Mouse (Mus musculus): ENCODE results near the gene Klhdc3. TPM values are rescaled to one million over a fixed set of nuclear protein-coding genes. Genes with fewer than 3 reads are reported as not detected.
A peak's percentile ranks its signal among the peaks of the same experiment; 100 is the strongest.

The Klhdc3 gene
- total and polyA plus RNA-seq, 3 experiments: 57.3 to 91.8 (median 68.9) TPM

DNA sequence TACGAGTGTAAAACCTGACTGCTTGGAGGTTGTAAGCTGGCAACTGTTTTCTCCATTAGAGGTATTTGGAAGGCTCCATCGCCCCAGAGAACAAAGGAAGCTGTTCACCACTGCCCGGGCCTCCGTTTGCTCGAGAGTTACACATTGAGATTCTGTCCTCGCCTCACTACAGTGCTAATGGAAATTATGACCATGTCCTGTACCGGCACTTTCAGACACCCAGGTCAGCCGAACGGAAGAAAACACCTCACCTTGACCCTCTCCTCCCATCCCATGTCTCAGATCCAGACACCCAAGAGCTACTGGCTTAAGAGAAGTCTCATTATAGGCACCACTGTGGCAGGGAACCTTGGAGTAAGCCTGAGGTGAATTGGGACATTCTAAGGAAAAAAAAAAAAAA is 33.1 kb upstream of the Klhdc3 start:
- Histone ChIP-seq H3K9ac (ENCODE audit: low read depth, low read length) (no peak overlapping the region), H3K36me3 (ENCODE audit: control insufficient read depth, insufficient read depth, low read length) (0 out of 2 replicates have a peak, but pooled peaks cover 2% of the 10 kb centered on the region), H3K27ac (no peak overlapping the region), H3K27me3 (ENCODE audit: control insufficient read depth, insufficient read depth, low read length) (no peaks in the 10 kb centered on the region), H3K79me2 (replicated peaks; ENCODE audit: control insufficient read depth, insufficient read depth, low read length) (peaks cover 2% of the 10 kb centered on the region; the same call in 1 of the 2 replicates), H3K4me3 (no peak overlapping the region), H3K4me1 (ENCODE audit: control insufficient read depth, insufficient read depth, low read length) (peaks cover 1% of the 10 kb centered on the region; the same call in 1 of the 2 replicates)
- DNase-seq: no peak
- 64% methylated on average over 9 of the region's 9 CpGs for WGBS
- TF ChIP-seq EP300 (IDR thresholded peaks at IDR 0.05; ENCODE audit: insufficient read depth, low read depth, low read length) (no peak), POLR2A (IDR thresholded peaks at IDR 0.05; ENCODE audit: insufficient read depth, low read depth, low read length) (no peak), CTCF (IDR thresholded peaks at IDR 0.05) (no peak)
- intact Hi-C loops (cut with DNase I): loop anchor here (2.0 to 5.0 kb wide), 3 partner anchors 33 to 162 kb away; partner anchors contain the start of genes Cnpy3 and Klhdc3

DNA sequence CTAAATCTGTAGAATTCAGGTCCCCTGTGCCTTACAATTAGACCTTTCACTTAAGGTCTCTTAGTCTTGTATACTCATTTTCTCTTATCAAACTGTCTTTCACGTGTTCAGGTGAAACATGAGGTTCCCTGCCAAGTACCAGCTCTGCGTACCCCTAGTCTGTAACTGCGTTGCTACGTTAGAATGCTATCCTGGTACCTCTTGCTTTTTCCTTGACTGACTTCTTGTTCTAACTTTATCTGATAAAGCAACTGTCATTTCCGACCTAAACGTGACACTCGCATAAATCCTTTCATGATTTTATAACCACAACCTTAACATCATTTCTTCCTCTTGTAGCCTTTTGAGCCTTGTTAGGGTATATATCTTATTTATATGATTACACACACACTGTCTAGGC is 31.7 kb upstream of the Klhdc3 start:
- Histone ChIP-seq H3K4me1 (ENCODE audit: control insufficient read depth, insufficient read depth, low read length) (peaks cover 1% of the 10 kb centered on the region; the same call in 1 of the 2 replicates), H3K36me3 (ENCODE audit: control insufficient read depth, insufficient read depth, low read length) (0 out of 2 replicates have a peak, but pooled peaks cover 2% of the 10 kb centered on the region), H3K4me3 (peak overlapping the region; percentile 75), H3K9ac (ENCODE audit: low read depth, low read length) (no peak overlapping the region; the same call in 1 of the 2 replicates), H3K27me3 (ENCODE audit: control insufficient read depth, insufficient read depth, low read length) (no peaks in the 10 kb centered on the region), H3K79me2 (replicated peaks; ENCODE audit: control insufficient read depth, insufficient read depth, low read length) (peaks cover 2% of the 10 kb centered on the region; the same call in 1 of the 2 replicates), H3K27ac (peak overlapping the region; percentile 86)
- DNase-seq: no peak
- intact Hi-C loops (cut with DNase I): loop anchor here (2.0 to 5.0 kb wide), 3 partner anchors 32 to 160 kb away; partner anchors contain the start of genes Cnpy3 and Klhdc3
- TF ChIP-seq EP300 (IDR thresholded peaks at IDR 0.05; ENCODE audit: insufficient read depth, low read depth, low read length): no peak
- no peak for TF ChIP-seq POLR2A (IDR thresholded peaks at IDR 0.05; ENCODE audit: insufficient read depth, low read depth, low read length)
- TF ChIP-seq CTCF (IDR thresholded peaks at IDR 0.05): no peak
- 25% methylated on average over 7 of the region's 7 CpGs for WGBS

DNA sequence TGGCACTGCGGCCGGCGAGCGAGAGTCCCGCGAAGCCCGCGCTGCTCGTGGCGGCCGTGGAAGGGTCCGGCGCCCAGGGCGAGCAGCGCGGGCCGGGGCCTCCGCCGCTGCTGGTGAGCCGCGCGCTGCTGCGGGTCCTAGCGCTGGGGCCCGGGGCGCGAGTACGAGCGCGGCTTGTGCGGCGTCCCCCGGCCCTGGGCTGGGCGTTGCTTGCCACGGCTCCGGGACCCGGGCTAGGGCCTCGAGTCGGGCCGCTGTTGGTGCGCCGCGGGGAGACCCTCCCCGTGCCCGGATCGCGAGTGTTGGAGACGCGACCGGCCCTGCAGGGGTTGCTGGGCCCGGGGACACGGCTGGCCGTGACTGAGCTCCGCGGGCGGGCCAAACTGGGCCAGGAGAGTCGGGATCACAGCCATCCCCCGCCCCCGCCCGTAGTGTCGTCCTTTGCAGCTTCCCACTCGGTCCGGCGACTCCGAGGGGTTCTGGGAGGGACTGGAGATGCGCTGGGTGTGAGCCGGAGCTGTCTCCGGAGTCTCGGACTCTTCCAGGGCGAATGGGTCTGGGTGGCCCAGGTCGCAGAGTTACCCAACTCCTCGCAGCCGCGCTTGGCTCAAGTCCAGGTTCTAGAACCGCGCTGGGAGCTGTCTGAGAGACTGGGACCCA is 31.0 kb upstream of the Klhdc3 start:
- intact Hi-C loops (cut with DNase I): loop anchor here (2.0 to 5.0 kb wide), 4 partner anchors 31 to 159 kb away; partner anchors contain the start of genes Cnpy3 and Klhdc3
- peak overlapping the region; percentile 98 for H3K9ac ChIP-seq (ENCODE audit: low read depth, low read length)
- peak overlapping the region; percentile 86 for H3K27ac ChIP-seq
- H3K4me1 ChIP-seq (ENCODE audit: control insufficient read depth, insufficient read depth, low read length): peaks cover 3% of the 10 kb centered on the region
- no peaks in the 10 kb centered on the region for H3K27me3 ChIP-seq (ENCODE audit: control insufficient read depth, insufficient read depth, low read length)
- 0 out of 2 replicates have a peak, but pooled peaks cover 2% of the 10 kb centered on the region for H3K36me3 ChIP-seq (ENCODE audit: control insufficient read depth, insufficient read depth, low read length)
- under 1% methylated on average over 67 of the region's 76 CpGs for WGBS
- TF ChIP-seq CTCF (IDR thresholded peaks at IDR 0.05) (no peak), POLR2A (IDR thresholded peaks at IDR 0.05; ENCODE audit: insufficient read depth, low read depth, low read length) (no peak), EP300 (IDR thresholded peaks at IDR 0.05; ENCODE audit: insufficient read depth, low read depth, low read length) (no peak)
- peaks cover 2% of the 10 kb centered on the region; the same call in 1 of the 2 replicates for H3K79me2 ChIP-seq (replicated peaks; ENCODE audit: control insufficient read depth, insufficient read depth, low read length)
- DNase-seq: peak; percentile 60 to 62
- H3K4me3 ChIP-seq: peak overlapping the region; percentile 75

GRCm38 (mm10) chr17:46710959-46711597 is 30.4 kb upstream of the Klhdc3 start, which contains the start of gene Pex6:
TSS of gene Pex6 (plus strand) at chr17:46711463.
- peaks cover 2% of the 10 kb centered on the region; the same call in 1 of the 2 replicates for H3K79me2 ChIP-seq (replicated peaks; ENCODE audit: control insufficient read depth, insufficient read depth, low read length)
- 0 out of 2 replicates have a peak, but pooled peaks cover 2% of the 10 kb centered on the region for H3K36me3 ChIP-seq (ENCODE audit: control insufficient read depth, insufficient read depth, low read length)
- peak within 1 kb of the TSS; percentile 98 for H3K9ac ChIP-seq (ENCODE audit: low read depth, low read length)
- H3K4me1 ChIP-seq (ENCODE audit: control insufficient read depth, insufficient read depth, low read length): peaks cover 3% of the 10 kb centered on the region
- H3K27me3 ChIP-seq (ENCODE audit: control insufficient read depth, insufficient read depth, low read length): no peaks in the 10 kb centered on the region
- TF ChIP-seq EP300 (IDR thresholded peaks at IDR 0.05; ENCODE audit: insufficient read depth, low read depth, low read length) (0 out of 2 replicates have a peak, but pooled peaks have one; percentile 57), CTCF (IDR thresholded peaks at IDR 0.05) (no peak), POLR2A (IDR thresholded peaks at IDR 0.05; ENCODE audit: insufficient read depth, low read depth, low read length) (peak; percentile 89)
- DNase-seq: peak; percentile 93 to 94
- intact Hi-C loops (cut with DNase I): loop anchor here (2.0 to 5.0 kb wide), 3 partner anchors 41 to 159 kb away; partner anchors contain the start of gene Cnpy3
- peak within 1 kb of the TSS; percentile 75 for H3K4me3 ChIP-seq
- 7% methylated on average over 28 of the region's 36 CpGs for WGBS
- H3K27ac ChIP-seq: peak within 1 kb of the TSS; percentile 86

DNA sequence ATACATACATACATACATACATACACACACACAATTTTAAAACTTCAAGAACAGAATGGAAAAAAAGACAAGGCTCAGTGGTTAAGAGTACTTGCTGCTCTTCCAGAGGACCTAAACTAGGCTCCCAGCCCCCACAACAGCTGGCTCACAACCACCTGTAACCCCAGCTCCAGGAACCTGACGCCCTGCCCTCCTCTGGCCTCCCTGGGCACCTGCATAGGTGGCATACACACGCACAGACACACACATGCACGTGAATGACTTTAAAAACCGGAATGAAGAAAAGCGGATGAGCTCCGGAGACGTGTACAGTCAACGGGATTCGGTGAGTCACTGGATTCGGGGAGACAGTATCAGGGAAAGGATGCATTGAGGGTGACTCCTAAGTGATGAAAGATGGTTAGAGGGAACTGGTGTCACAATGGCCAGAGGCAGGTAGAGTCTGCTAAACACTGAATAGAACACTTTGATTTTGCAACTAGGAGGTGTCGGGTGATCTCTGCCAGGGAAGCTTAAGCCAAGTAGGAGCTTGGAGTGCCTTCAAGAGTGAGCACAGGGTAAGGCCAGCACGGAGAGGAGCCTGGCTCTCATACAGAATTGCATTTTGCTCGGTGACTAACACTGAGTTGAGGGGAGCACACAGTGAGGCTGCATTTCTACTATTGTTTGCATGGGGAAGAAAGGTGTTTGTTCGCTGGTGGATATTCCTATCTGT is 25.8 kb upstream of the Klhdc3 start:
- DNase-seq: peak in 1 of 2 experiments; percentile 67
- no peak for TF ChIP-seq CTCF (IDR thresholded peaks at IDR 0.05)
- TF ChIP-seq EP300 (IDR thresholded peaks at IDR 0.05; ENCODE audit: insufficient read depth, low read depth, low read length): no peak
- TF ChIP-seq POLR2A (IDR thresholded peaks at IDR 0.05; ENCODE audit: insufficient read depth, low read depth, low read length): no peak
- no peaks in the 10 kb centered on the region for H3K27me3 ChIP-seq (ENCODE audit: control insufficient read depth, insufficient read depth, low read length)
- no peaks in the 10 kb centered on the region for H3K36me3 ChIP-seq (ENCODE audit: control insufficient read depth, insufficient read depth, low read length)
- intact Hi-C loops (cut with DNase I): loop anchor here (10.0 kb wide), 1 partner anchor 382 kb away; the partner anchor contains the start of gene Abcc10
- H3K9ac ChIP-seq (ENCODE audit: low read depth, low read length): no peak overlapping the region
- no peak overlapping the region for H3K4me3 ChIP-seq
- 0 out of 2 replicates have a peak, but pooled peaks cover 3% of the 10 kb centered on the region for H3K79me2 ChIP-seq (replicated peaks; ENCODE audit: control insufficient read depth, insufficient read depth, low read length)
- H3K27ac ChIP-seq: no peak overlapping the region
- 85% methylated on average over 14 of the region's 14 CpGs for WGBS
- H3K4me1 ChIP-seq (ENCODE audit: control insufficient read depth, insufficient read depth, low read length): peaks cover 9% of the 10 kb centered on the region
